In the genomic region with DNA sequence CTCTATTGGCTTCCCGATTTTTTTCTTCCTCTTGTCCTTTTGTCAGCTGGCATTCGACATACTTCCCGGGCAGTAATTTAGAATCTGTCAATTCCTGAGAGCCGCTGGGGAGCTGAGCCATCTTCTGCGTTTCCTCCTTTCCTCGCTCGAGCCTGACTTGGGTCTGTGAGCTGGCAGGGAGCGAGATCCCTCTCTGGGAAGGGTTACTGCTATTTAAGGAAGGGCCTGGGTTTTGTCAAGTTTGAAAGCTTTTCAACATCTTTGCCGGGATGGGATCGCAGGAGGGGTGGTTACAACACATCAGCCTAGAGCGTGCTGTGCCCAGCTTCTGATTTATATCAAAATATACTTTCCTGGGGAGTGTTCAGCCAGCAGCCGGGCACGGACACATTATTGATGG, we compare ENCODE assay signal across 15 mouse cellular contexts.
DNase-seq lines count a peak whose midpoint lies in the region; ATAC-seq and TF ChIP-seq lines count a peak whose summit lies in the region.
"Had no signal": no experiment of that assay in that cellular context is flagged by ENCODE, and none has a peak within 500 bp of the region (broad histone marks: within the 10 kb centered on the region; RNA-seq: fewer than 3 reads in every experiment).

No protein-coding gene starts in this region.

- TF ChIP-seq EP300 in stomach, postnatal 0 days (optimal IDR thresholded peaks at IDR 0.05) = no peak

- no peaks in the 10 kb centered on the region for H3K9me3 ChIP-seq in embryonic facial prominence, embryonic 13.5 days
- H3K9me3 ChIP-seq in embryonic facial prominence, embryonic 10.5 days = no peaks in the 10 kb centered on the region
- no peaks in the 10 kb centered on the region for H3K9me3 ChIP-seq in hindbrain, embryonic 16.5 days (ENCODE audit: control insufficient read depth, low read length)
- no peaks in the 10 kb centered on the region for H3K9me3 ChIP-seq in hindbrain, embryonic 14.5 days (ENCODE audit: control insufficient read depth, low read length)
- H3K9me3 ChIP-seq in stomach, postnatal 0 days (ENCODE audit: control insufficient read depth, low read length) = no peaks in the 10 kb centered on the region
- H3K9me3 ChIP-seq: midbrain, embryonic 13.5 days had no signal

- no peaks in the 10 kb centered on the region for H3K36me3 ChIP-seq in embryonic facial prominence, embryonic 13.5 days
- no peaks in the 10 kb centered on the region for H3K36me3 ChIP-seq in embryonic facial prominence, embryonic 10.5 days (replicated peaks)
- H3K36me3 ChIP-seq in hindbrain, embryonic 16.5 days (ENCODE audit: control insufficient read depth, insufficient read depth, low read length) = no peaks in the 10 kb centered on the region
- H3K36me3 ChIP-seq in hindbrain, embryonic 14.5 days (replicated peaks; ENCODE audit: control insufficient read depth, insufficient read depth) = no peaks in the 10 kb centered on the region
- H3K36me3 ChIP-seq in stomach, postnatal 0 days (ENCODE audit: control insufficient read depth, insufficient read depth, low read length) = no peaks in the 10 kb centered on the region
- H3K36me3 ChIP-seq: midbrain, embryonic 13.5 days had no signal

- 14% methylated on average over 13 of the region's 13 CpGs for WGBS in embryonic facial prominence, embryonic 13.5 days
- WGBS in embryonic facial prominence, embryonic 10.5 days = 32% methylated on average over 13 of the region's 13 CpGs
- 25% methylated on average over 13 of the region's 13 CpGs for WGBS in hindbrain, embryonic 16.5 days
- WGBS in hindbrain, embryonic 14.5 days = 27% methylated on average over 13 of the region's 13 CpGs
- 16% methylated on average over 13 of the region's 13 CpGs for WGBS in stomach, postnatal 0 days

- H3K4me1 ChIP-seq in embryonic facial prominence, embryonic 13.5 days = peaks cover 40% of the 10 kb centered on the region
- peaks cover 39% of the 10 kb centered on the region for H3K4me1 ChIP-seq in embryonic facial prominence, embryonic 10.5 days
- no peaks in the 10 kb centered on the region; the same call in 1 of the 2 replicates for H3K4me1 ChIP-seq in hindbrain, embryonic 16.5 days (ENCODE audit: control insufficient read depth, insufficient read depth, low read depth, low read length)
- H3K4me1 ChIP-seq in hindbrain, embryonic 14.5 days (replicated peaks; ENCODE audit: control insufficient read depth, insufficient read depth, low read length) = peaks cover 7% of the 10 kb centered on the region; the same call in 1 of the 2 replicates
- no peaks in the 10 kb centered on the region for H3K4me1 ChIP-seq in stomach, postnatal 0 days (replicated peaks; ENCODE audit: control insufficient read depth, insufficient read depth)

- TF ChIP-seq CTCF in stomach, postnatal 0 days (IDR thresholded peaks at IDR 0.05; ENCODE audit: low read depth) = no peak

- peak overlapping the region; percentile 30 for H3K4me2 ChIP-seq in embryonic facial prominence, embryonic 13.5 days
- H3K4me2 ChIP-seq in hindbrain, embryonic 16.5 days (ENCODE audit: low read length) = peak overlapping the region; percentile 13
- H3K4me2 ChIP-seq in hindbrain, embryonic 14.5 days (replicated peaks) = no peak overlapping the region
- 0 out of 2 replicates have a peak overlapping the region, but pooled peaks have one; percentile 25 for H3K4me2 ChIP-seq in stomach, postnatal 0 days (replicated peaks; ENCODE audit: low read depth)
- H3K4me2 ChIP-seq: midbrain, embryonic 13.5 days had no signal

- H3K27me3 ChIP-seq in embryonic facial prominence, embryonic 13.5 days = peaks cover 14% of the 10 kb centered on the region
- H3K27me3 ChIP-seq in embryonic facial prominence, embryonic 10.5 days (replicated peaks; ENCODE audit: low read depth, poor library complexity, severe bottlenecking) = peaks cover 23% of the 10 kb centered on the region
- H3K27me3 ChIP-seq in hindbrain, embryonic 16.5 days (replicated peaks; ENCODE audit: control insufficient read depth, insufficient read depth, low read length) = peaks cover 2% of the 10 kb centered on the region; the same call in 1 of the 2 replicates
- 0 out of 2 replicates have a peak, but pooled peaks cover 4% of the 10 kb centered on the region for H3K27me3 ChIP-seq in hindbrain, embryonic 14.5 days (ENCODE audit: control insufficient read depth, insufficient read depth, low read length)
- no peaks in the 10 kb centered on the region for H3K27me3 ChIP-seq in stomach, postnatal 0 days (ENCODE audit: control insufficient read depth, insufficient read depth, low read length)

- DNase-seq in embryonic facial prominence, embryonic 10.5 days (ENCODE audit: low spot score) = no peak
- DNase-seq in hindbrain, embryonic 14.5 days (ENCODE audit: low spot score) = no peak
- peak; percentile 30 for DNase-seq in lung, postnatal 10 days
- no peak for DNase-seq in lung, postnatal 36 days
- DNase-seq in stomach, postnatal 0 days (ENCODE audit: low spot score) = no peak
- DNase-seq in right cerebral cortex, postnatal 25 days = no peak
- DNase-seq: adrenal gland, postnatal 10 days; cerebellum, postnatal 10 days; kidney, adult 8-10 months; left cerebral cortex, postnatal 4 days; liver, postnatal 0 days; thymus, adult 2 months had no signal

- no peak for ATAC-seq in embryonic facial prominence, embryonic 13.5 days (ENCODE audit: insufficient number of reproducible peaks, insufficient read depth, low FRiP score, low TSS enrichment, low read depth)
- ATAC-seq in hindbrain, embryonic 16.5 days = no peak
- no peak for ATAC-seq in hindbrain, embryonic 14.5 days (ENCODE audit: low FRiP score)
- ATAC-seq in stomach, postnatal 0 days (ENCODE audit: low FRiP score, low TSS enrichment) = peak; percentile 42; the same call in 1 of the 2 replicates
- ATAC-seq: liver, postnatal 0 days; midbrain, embryonic 13.5 days had no signal

- no peak overlapping the region for H3K9ac ChIP-seq in embryonic facial prominence, embryonic 13.5 days
- no peak overlapping the region for H3K9ac ChIP-seq in hindbrain, embryonic 16.5 days (ENCODE audit: low read depth, low read length)
- H3K9ac ChIP-seq in hindbrain, embryonic 14.5 days = no peak overlapping the region
- H3K9ac ChIP-seq in stomach, postnatal 0 days (ENCODE audit: low read length) = no peak overlapping the region
- H3K9ac ChIP-seq: liver, postnatal 0 days; midbrain, embryonic 13.5 days had no signal

- no peak overlapping the region for H3K27ac ChIP-seq in embryonic facial prominence, embryonic 13.5 days
- H3K27ac ChIP-seq in embryonic facial prominence, embryonic 10.5 days (replicated peaks) = no peak overlapping the region
- no peak overlapping the region for H3K27ac ChIP-seq in hindbrain, embryonic 16.5 days (ENCODE audit: low read depth, low read length)
- no peak overlapping the region for H3K27ac ChIP-seq in hindbrain, embryonic 14.5 days
- no peak overlapping the region for H3K27ac ChIP-seq in stomach, postnatal 0 days (replicated peaks)
- H3K27ac ChIP-seq: midbrain, embryonic 13.5 days had no signal

- H3K4me3 ChIP-seq in embryonic facial prominence, embryonic 13.5 days = no peak overlapping the region
- no peak overlapping the region for H3K4me3 ChIP-seq in embryonic facial prominence, embryonic 10.5 days
- no peak overlapping the region for H3K4me3 ChIP-seq in hindbrain, embryonic 16.5 days (ENCODE audit: low read length)
- no peak overlapping the region for H3K4me3 ChIP-seq in hindbrain, embryonic 14.5 days (replicated peaks; ENCODE audit: low read length)
- H3K4me3 ChIP-seq in stomach, postnatal 0 days (ENCODE audit: low read depth, low read length) = no peak overlapping the region
- H3K4me3 ChIP-seq: midbrain, embryonic 13.5 days had no signal
